Mouse (Mus musculus) urinary bladder, postnatal 25 days (tissue): ENCODE measurements at regions not wholly inside any gene's neighbourhood (a gene's known extent, or its start where the extent isn't known, plus 50 kb on each side); places are given as distances from the start of the nearest gene placed in this dataset.

ENCODE experiments used
- DNase-seq: peaks from one replicate; pipeline ENCODE4 v3.0.0; 2022; ENCODE audit warnings: low spot score

- no peak for DNase-seq
Observed at GRCm38 (mm10) chr3:142940874-142941273, 59.1 kb upstream of the Pkn2 start.

GRCm38 (mm10) chr3:142939773-142940172 is 58.0 kb upstream of the Pkn2 start:
- DNase-seq = no peak

GRCm38 (mm10) chr3:142935949-142936348 is 54.1 kb upstream of the Pkn2 start:
- DNase-seq = no peak

GRCm38 (mm10) chr3:142934326-142934725 is 52.5 kb upstream of the Pkn2 start:
- no peak for DNase-seq

GRCm38 (mm10) chr3:142933684-142934259 is 52.0 kb upstream of the Pkn2 start:
- no peak for DNase-seq
